Mouse (Mus musculus) midbrain, embryonic 10.5 days (tissue): ENCODE measurements around the gene Plekhg2. TPM values are rescaled to one million over a fixed set of nuclear protein-coding genes. Genes with fewer than 3 reads are reported as not detected.

ENCODE experiments used
- polyA plus RNA-seq: library from polyadenylated mRNA; unstranded; fragments of >200 nt; fragmentation: Nextera tagmentation; extraction: Ambion mirVana; gene quantifications from 2 replicates; pipeline ENCODE4 v1.2.1, GENCODE M21; 2016

Plekhg2 gene
- polyA plus RNA-seq, 1 experiment from 2014 or later, result 69.7 TPM

Other genes with a start within 250 kb of the Plekhg2 start
- gene 9530053A07Rik, start 243.1 kb downstream of the Plekhg2 start, polyA plus RNA-seq, result 0.05 and 0.17 TPM in 2 replicates
- 136 and 158 TPM in 2 replicates for gene Fbl, start 202.9 kb downstream of the Plekhg2 start, polyA plus RNA-seq
- gene Dyrk1b, start 193.1 kb downstream of the Plekhg2 start, polyA plus RNA-seq, result 13.5 and 16.9 TPM in 2 replicates
- 1.9 and 2.0 TPM in 2 replicates for gene Eid2, start 104.7 kb downstream of the Plekhg2 start, polyA plus RNA-seq
- gene Eid2b, start 94.9 kb downstream of the Plekhg2 start, polyA plus RNA-seq, result 11.9 and 15.3 TPM in 2 replicates
- 0.46 and 1.4 TPM in 2 replicates for gene Selenov, start 81.4 kb downstream of the Plekhg2 start, polyA plus RNA-seq
- gene Dll3, start 70.4 kb downstream of the Plekhg2 start, polyA plus RNA-seq, result 39.0 and 61.2 TPM in 2 replicates
- 249 and 261 TPM in 2 replicates for gene Timm50, start 60.5 kb downstream of the Plekhg2 start, polyA plus RNA-seq
- gene Supt5, start 33.9 kb downstream of the Plekhg2 start, polyA plus RNA-seq, result 113 and 122 TPM in 2 replicates
- gene Rps16, start 21.9 kb downstream of the Plekhg2 start, polyA plus RNA-seq, result 726 and 912 TPM in 2 replicates
- gene Zfp36, start 7.7 kb upstream of the Plekhg2 start, polyA plus RNA-seq, result 4.6 and 5.1 TPM in 2 replicates
- 58.9 and 61.0 TPM in 2 replicates for gene Med29, start 20.1 kb upstream of the Plekhg2 start, polyA plus RNA-seq
- 89.8 and 90.8 TPM in 2 replicates for gene Paf1, start 20.4 kb upstream of the Plekhg2 start, polyA plus RNA-seq
- 6.3 and 8.1 TPM in 2 replicates for gene Gmfg, start 64.8 kb upstream of the Plekhg2 start, polyA plus RNA-seq
- gene Lrfn1, start 79.4 kb upstream of the Plekhg2 start, polyA plus RNA-seq, result 3.6 and 3.7 TPM in 2 replicates
- not detected in 2 replicates for gene Ifnl2, start 137.9 kb upstream of the Plekhg2 start, polyA plus RNA-seq
- not detected in 2 replicates for gene Ifnl3, start 150.2 kb upstream of the Plekhg2 start, polyA plus RNA-seq
- gene Sycn, start 168.3 kb upstream of the Plekhg2 start, polyA plus RNA-seq, result not detected in 2 replicates
- 0.14 and 0.20 TPM in 2 replicates for gene Nccrp1, start 174.7 kb upstream of the Plekhg2 start, polyA plus RNA-seq
- gene Samd4b, start 225.5 kb upstream of the Plekhg2 start, polyA plus RNA-seq, result 29.2 and 30.5 TPM in 2 replicates
- 60.9 and 66.4 TPM in 2 replicates for gene Pak4, start 225.6 kb upstream of the Plekhg2 start, polyA plus RNA-seq